Mouse (Mus musculus): ENCODE results near the gene Coro7. TPM values are rescaled to one million over a fixed set of nuclear protein-coding genes. Genes with fewer than 3 reads are reported as not detected.

The Coro7 gene
- polyA plus RNA-seq, 1 experiment from 2014 or later = 21.7 TPM

- Histone ChIP-seq H3K9me3 (no peaks in the 10 kb centered on the region), H3K4me1 (peaks cover 85% of the 10 kb centered on the region), H3K27ac (replicated peaks) (peak overlapping the region; percentile 67), H3K9ac (replicated peaks) (peak overlapping the region; percentile 41), H3K27me3 (no peaks in the 10 kb centered on the region), H3K36me3 (no peaks in the 10 kb centered on the region), H3K4me2 (replicated peaks) (peak overlapping the region; percentile 100), H3K4me3 (peak overlapping the region; percentile 88; the same call in 1 of the 2 replicates)
- 70% methylated on average over 5 of the region's 5 CpGs for WGBS
- ATAC-seq (ENCODE audit: low FRiP score, low read depth) = no peak
Observed at GRCm38 (mm10) chr16:4598041-4598440, 81.5 kb downstream of the Coro7 start.

- no peaks in the 10 kb centered on the region for H3K36me3 ChIP-seq
- peaks cover 85% of the 10 kb centered on the region for H3K4me1 ChIP-seq
- WGBS = 60% methylated on average over 7 of the region's 7 CpGs
- H3K9ac ChIP-seq (replicated peaks) = peak overlapping the region; percentile 99; the same call in 1 of the 2 replicates
- ATAC-seq (ENCODE audit: low FRiP score, low read depth) = no peak
- peak overlapping the region; percentile 100 for H3K4me2 ChIP-seq (replicated peaks)
- H3K27me3 ChIP-seq = no peaks in the 10 kb centered on the region
- H3K4me3 ChIP-seq = peak overlapping the region; percentile 88
- H3K27ac ChIP-seq (replicated peaks) = peak overlapping the region; percentile 97
- H3K9me3 ChIP-seq = no peaks in the 10 kb centered on the region
Observed at GRCm38 (mm10) chr16:4597296-4597695, 82.3 kb downstream of the Coro7 start.

GRCm38 (mm10) chr16:4596836-4597235, 82.7 kb downstream of the Coro7 start:
- Histone ChIP-seq H3K4me1 (peaks cover 81% of the 10 kb centered on the region), H3K27me3 (no peaks in the 10 kb centered on the region), H3K4me3 (peak overlapping the region; percentile 88), H3K9ac (replicated peaks) (peak overlapping the region; percentile 99; the same call in 1 of the 2 replicates), H3K36me3 (no peaks in the 10 kb centered on the region), H3K9me3 (no peaks in the 10 kb centered on the region), H3K4me2 (replicated peaks) (peak overlapping the region; percentile 100), H3K27ac (replicated peaks) (peak overlapping the region; percentile 97)
- ATAC-seq (ENCODE audit: low FRiP score, low read depth) = no peak
- 36% methylated on average over 2 of the region's 2 CpGs for WGBS

DNA sequence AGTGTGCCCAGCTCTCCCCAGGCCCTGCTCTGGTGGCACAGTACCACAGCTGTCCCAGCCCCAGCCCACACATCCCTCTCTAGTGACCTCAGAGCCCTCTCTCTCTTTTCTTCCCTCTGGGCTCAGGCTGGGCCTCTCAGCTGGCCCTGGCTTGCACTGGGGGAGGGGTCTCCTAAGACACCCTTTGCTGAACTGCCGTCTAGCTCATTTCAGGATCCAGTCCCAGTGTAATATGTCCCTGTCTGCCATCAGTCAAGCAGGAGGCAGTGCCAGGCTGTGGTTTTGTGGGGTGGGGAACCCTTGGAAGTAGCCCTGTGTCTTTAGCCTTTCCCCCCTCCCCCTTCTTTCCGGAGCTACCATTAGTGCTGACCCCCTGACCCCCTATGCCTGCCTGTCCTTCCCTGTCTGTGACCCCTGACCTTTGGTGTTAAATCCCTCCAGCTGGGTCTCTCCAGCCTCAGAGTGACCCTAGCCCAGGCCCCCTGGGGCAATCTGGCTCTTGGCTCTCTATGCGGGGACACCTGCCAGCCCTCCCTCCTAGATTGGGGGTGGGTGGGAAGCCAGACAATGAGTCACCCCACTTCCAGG, 83.3 kb downstream of the Coro7 start:
- H3K4me3 ChIP-seq = peak overlapping the region; percentile 88
- H3K9me3 ChIP-seq = no peaks in the 10 kb centered on the region
- ATAC-seq (ENCODE audit: low FRiP score, low read depth) = peak; percentile 13; the same call in 1 of the 2 replicates
- peaks cover 77% of the 10 kb centered on the region for H3K4me1 ChIP-seq
- H3K4me2 ChIP-seq (replicated peaks) = peak overlapping the region; percentile 100
- no peaks in the 10 kb centered on the region for H3K36me3 ChIP-seq
- no peaks in the 10 kb centered on the region for H3K27me3 ChIP-seq
- H3K9ac ChIP-seq (replicated peaks) = peak overlapping the region; percentile 99
- WGBS = 2% methylated on average over 3 of the region's 3 CpGs
- peak overlapping the region; percentile 97 for H3K27ac ChIP-seq (replicated peaks)

DNA sequence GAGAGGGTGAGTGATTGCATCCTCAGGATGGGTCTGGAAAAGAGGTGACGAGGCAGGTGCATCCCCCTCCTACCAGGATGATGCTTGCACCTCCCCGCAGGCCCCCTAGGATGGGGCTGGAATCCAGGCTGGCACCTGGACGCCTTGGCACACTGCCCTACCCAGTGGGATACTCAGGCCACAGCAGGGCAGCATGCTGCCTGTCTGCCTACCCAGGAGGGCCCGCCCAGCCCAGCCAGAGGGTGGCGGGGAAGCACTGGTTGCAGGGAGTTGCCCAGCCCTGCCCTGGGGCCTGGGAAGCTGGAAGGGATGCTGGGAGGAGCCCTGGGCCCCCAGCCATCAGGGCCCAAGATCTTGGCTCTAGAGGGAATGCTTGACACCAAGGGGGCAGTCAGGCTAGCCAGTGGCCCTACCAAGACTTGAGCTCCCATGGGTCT, 84.0 kb downstream of the Coro7 start:
- peak; percentile 9; the same call in 1 of the 2 replicates for ATAC-seq (ENCODE audit: low FRiP score, low read depth)

GRCm38 (mm10) chr16:4594814-4595526, 84.6 kb downstream of the Coro7 start:
- peak; percentile 57 for ATAC-seq (ENCODE audit: low FRiP score, low read depth)
- Histone ChIP-seq H3K27ac (replicated peaks) (peak overlapping the region; percentile 97), H3K4me1 (peaks cover 64% of the 10 kb centered on the region), H3K9ac (replicated peaks) (peak overlapping the region; percentile 99), H3K4me2 (replicated peaks) (peak overlapping the region; percentile 100), H3K27me3 (no peaks in the 10 kb centered on the region), H3K9me3 (no peaks in the 10 kb centered on the region), H3K36me3 (peaks cover 4% of the 10 kb centered on the region), H3K4me3 (peak overlapping the region; percentile 88)
- WGBS = under 1% methylated on average over 45 of the region's 52 CpGs

More for the DNA sequence above, 84.0 kb downstream of the Coro7 start:
- H3K4me3 ChIP-seq = peak overlapping the region; percentile 88
- H3K36me3 ChIP-seq = peaks cover 3% of the 10 kb centered on the region
- peak overlapping the region; percentile 100 for H3K4me2 ChIP-seq (replicated peaks)
- peak overlapping the region; percentile 97 for H3K27ac ChIP-seq (replicated peaks)
- no peaks in the 10 kb centered on the region for H3K9me3 ChIP-seq
- peaks cover 70% of the 10 kb centered on the region for H3K4me1 ChIP-seq
- WGBS = 2% methylated on average over 5 of the region's 5 CpGs
- no peaks in the 10 kb centered on the region for H3K27me3 ChIP-seq
- H3K9ac ChIP-seq (replicated peaks) = peak overlapping the region; percentile 99

DNA sequence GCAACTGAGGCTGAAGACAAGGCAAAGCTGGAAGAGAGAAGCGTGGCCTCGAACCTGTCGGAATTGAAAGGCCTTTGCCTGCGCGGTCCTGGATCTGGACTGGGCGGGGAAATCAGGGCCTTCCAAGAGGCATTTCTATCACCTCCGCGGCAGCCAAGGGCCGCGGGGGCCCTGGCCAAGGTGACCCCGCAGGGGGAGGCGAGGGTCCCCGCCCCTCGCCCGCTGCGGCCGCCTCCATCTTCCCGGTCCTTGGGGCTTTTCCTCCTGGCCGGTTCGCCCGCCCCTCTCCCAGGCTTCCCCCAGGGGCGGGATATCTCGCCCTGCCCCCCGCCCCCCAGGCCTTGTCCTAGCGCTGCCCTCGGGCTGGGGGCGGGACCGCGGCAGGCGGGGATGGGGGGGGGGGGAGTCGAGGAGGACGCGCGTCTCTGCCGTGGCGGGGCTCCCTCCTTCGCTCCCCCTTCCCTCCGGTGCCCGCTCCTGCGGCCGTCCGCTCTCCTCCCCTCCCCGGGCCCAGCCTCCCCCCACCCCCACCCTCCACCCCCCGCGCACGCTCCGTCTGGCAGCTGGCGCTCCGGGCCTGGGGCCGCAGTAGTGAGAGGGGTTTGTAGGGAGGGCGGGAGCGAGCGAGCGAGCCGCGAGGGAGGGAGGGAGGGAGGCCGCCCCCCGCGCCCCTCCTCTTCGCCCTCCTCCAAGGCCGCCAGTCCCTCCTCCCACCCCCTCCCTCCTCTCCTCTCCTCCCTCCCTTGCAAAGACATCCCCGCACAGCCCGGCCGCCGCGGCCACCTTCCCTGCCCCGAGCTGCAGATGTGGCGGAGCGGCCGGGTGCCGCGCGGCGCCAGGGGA, 85.4 kb downstream of the Coro7 start, which contains the start of gene Glis2:
Gene Glis2, plus strand, starts transcription at position 743 of the 843 bp plus-strand sequence.
- H3K4me1 ChIP-seq = peaks cover 56% of the 10 kb centered on the region
- H3K36me3 ChIP-seq = peaks cover 4% of the 10 kb centered on the region
- peak within 1 kb of the TSS; percentile 100 for H3K4me2 ChIP-seq (replicated peaks)
- peak; percentile 88 for ATAC-seq (ENCODE audit: low FRiP score, low read depth)
- WGBS = 1% methylated on average over 20 of the region's 74 CpGs
- peak within 1 kb of the TSS; percentile 99 for H3K9ac ChIP-seq (replicated peaks)
- no peaks in the 10 kb centered on the region for H3K9me3 ChIP-seq
- peak within 1 kb of the TSS; percentile 97 for H3K27ac ChIP-seq (replicated peaks)
- H3K4me3 ChIP-seq = peak within 1 kb of the TSS; percentile 88
- H3K27me3 ChIP-seq = no peaks in the 10 kb centered on the region

- Histone ChIP-seq H3K27ac (replicated peaks) (peak overlapping the region; percentile 97), H3K4me3 (peak overlapping the region; percentile 88), H3K36me3 (peaks cover 4% of the 10 kb centered on the region), H3K9me3 (no peaks in the 10 kb centered on the region), H3K9ac (replicated peaks) (peak overlapping the region; percentile 99), H3K27me3 (no peaks in the 10 kb centered on the region), H3K4me2 (replicated peaks) (peak overlapping the region; percentile 100), H3K4me1 (peaks cover 46% of the 10 kb centered on the region)
- WGBS = 15% methylated on average over 32 of the region's 32 CpGs
- no peak for ATAC-seq (ENCODE audit: low FRiP score, low read depth)
Observed at GRCm38 (mm10) chr16:4592909-4593875, 86.4 kb downstream of the Coro7 start.

DNA sequence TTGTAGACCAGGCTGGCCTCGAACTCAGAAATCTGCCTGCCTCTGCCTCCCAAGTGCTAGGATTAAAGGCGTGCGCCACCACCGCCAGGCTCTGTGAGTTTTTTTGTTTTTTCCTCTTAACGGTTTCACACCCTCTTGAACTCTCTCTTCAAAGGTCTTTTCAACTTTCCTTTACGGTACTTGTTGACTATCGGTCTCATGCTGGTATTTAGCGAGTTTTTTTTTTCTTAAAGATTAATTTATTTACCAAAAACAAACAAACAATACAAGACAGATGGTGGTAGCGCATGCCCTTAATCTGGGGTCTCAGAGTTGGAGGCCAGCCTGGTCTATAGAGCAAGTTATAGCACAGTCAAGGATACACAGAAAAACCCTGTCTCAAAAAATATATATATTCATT, 89.3 kb downstream of the Coro7 start:
- WGBS = 96% methylated on average over 9 of the region's 9 CpGs

DNA sequence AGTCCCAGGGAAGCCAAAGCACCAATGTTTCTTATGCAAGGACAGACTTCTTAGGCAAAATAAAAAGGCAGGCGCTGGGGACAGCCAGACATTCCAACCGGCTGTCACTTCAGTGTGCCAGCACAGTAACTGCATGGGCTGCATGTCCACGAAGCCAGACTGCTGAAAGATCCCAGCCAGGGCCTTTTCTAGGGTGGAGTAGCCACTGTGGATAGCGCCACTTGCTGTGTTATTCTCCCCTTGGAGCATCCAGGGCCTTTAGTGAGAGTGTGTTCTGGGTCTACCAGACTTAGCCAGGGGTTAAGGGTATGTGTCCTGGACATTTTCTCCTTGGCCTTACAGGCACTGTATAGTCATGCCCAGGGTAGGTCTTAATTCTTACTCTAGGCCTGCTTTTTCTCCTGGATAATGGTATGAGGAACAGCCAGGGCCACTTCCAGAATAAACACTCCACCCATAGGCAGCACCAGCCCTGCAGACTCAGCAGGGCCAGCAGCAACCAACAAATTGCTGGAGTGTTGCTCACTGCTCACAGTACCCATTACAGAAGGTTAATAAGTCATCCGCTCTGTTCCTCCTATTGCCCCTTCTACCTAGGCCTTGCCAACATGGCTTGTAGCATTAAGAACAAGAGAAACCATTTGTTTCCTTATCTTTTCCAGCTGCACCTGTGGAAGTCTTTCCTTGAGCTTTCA, 91.9 kb downstream of the Coro7 start:
- Histone ChIP-seq H3K36me3 (peaks cover 4% of the 10 kb centered on the region), H3K4me3 (no peak overlapping the region), H3K4me2 (replicated peaks) (peak overlapping the region; percentile 58; the same call in 1 of the 2 replicates), H3K4me1 (peaks cover 22% of the 10 kb centered on the region), H3K9ac (replicated peaks) (no peak overlapping the region), H3K27me3 (no peaks in the 10 kb centered on the region), H3K27ac (replicated peaks) (peak overlapping the region; percentile 85), H3K9me3 (no peaks in the 10 kb centered on the region)
- no peak for ATAC-seq (ENCODE audit: low FRiP score, low read depth)
- WGBS = 56% methylated on average over 5 of the region's 5 CpGs

More for the DNA sequence above, 89.3 kb downstream of the Coro7 start:
- Histone ChIP-seq H3K36me3 (peaks cover 4% of the 10 kb centered on the region), H3K27me3 (no peaks in the 10 kb centered on the region), H3K9ac (replicated peaks) (no peak overlapping the region), H3K4me2 (replicated peaks) (no peak overlapping the region), H3K27ac (replicated peaks) (no peak overlapping the region), H3K4me3 (no peak overlapping the region), H3K9me3 (no peaks in the 10 kb centered on the region), H3K4me1 (peaks cover 34% of the 10 kb centered on the region)
- no peak for ATAC-seq (ENCODE audit: low FRiP score, low read depth)

Data from midbrain, embryonic 12.5 days (tissue).